Mouse (Mus musculus): ENCODE data around the gene Etv3.
A peak's percentile ranks its signal among the peaks of the same experiment; 100 is the strongest.

The Etv3 gene

GRCm38 (mm10) chr3:87560156-87560555, 34.9 kb downstream of the Etv3 start:
- DNase-seq: peak; percentile 19 to 26

- no peak for DNase-seq
Measured at GRCm38 (mm10) chr3:87561434-87561833, 36.2 kb downstream of the Etv3 start.

- DNase-seq: peak; percentile 88 to 89
Measured at GRCm38 (mm10) chr3:87562370-87562769, 37.2 kb downstream of the Etv3 start.

- DNase-seq: peak; percentile 30 to 40
Measured at GRCm38 (mm10) chr3:87563466-87563865, 38.3 kb downstream of the Etv3 start.

GRCm38 (mm10) chr3:87565623-87566022, 40.4 kb downstream of the Etv3 start:
- DNase-seq: no peak

- DNase-seq: peak; percentile 39 to 45
Measured at GRCm38 (mm10) chr3:87566066-87566465, 40.9 kb downstream of the Etv3 start.

- DNase-seq: no peak
Measured at GRCm38 (mm10) chr3:87567497-87567896, 42.3 kb downstream of the Etv3 start.

GRCm38 (mm10) chr3:87568681-87569080, 43.5 kb downstream of the Etv3 start:
- no peak for DNase-seq

- DNase-seq: no peak
Measured at GRCm38 (mm10) chr3:87575766-87576165, 50.6 kb downstream of the Etv3 start.

- DNase-seq: no peak
Measured at GRCm38 (mm10) chr3:87582259-87582658, 57.1 kb downstream of the Etv3 start.

Data from B cell, adult 2 months (primary cell).